Mouse (Mus musculus): ENCODE measurements around the gene Gm9837. TPM values are rescaled to one million over a fixed set of nuclear protein-coding genes. Genes with fewer than 3 reads are reported as not detected.

The Gm9837 gene
- total and polyA plus RNA-seq, 2 experiments from 2014 or later = not detected

- 83% methylated on average over 8 of the region's 8 CpGs for WGBS
- TF ChIP-seq CTCF (IDR thresholded peaks at IDR 0.05) = peak; percentile 33; the same call in 1 of the 2 replicates
- Histone ChIP-seq H3K27me3 (ENCODE audit: insufficient read depth, low read length) (peaks cover 8% of the 10 kb centered on the region; the same call in 1 of the 2 replicates), H3K36me3 (ENCODE audit: insufficient read depth, low read length) (no peaks in the 10 kb centered on the region), H3K4me1 (ENCODE audit: insufficient read depth, low read length) (no peaks in the 10 kb centered on the region), H3K9me3 (ENCODE audit: low read length) (no peaks in the 10 kb centered on the region), H3K27ac (ENCODE audit: low read depth, low read length) (no peak overlapping the region), H3K4me2 (ENCODE audit: low read depth, low read length, poor library complexity, severe bottlenecking) (no peak overlapping the region), H3K9ac (replicated peaks; ENCODE audit: low read length, poor library complexity, severe bottlenecking) (no peak overlapping the region), H3K4me3 (ENCODE audit: low read depth, low read length) (no peak overlapping the region)
- no peak for DNase-seq (ENCODE audit: low spot score)
- no peak for ATAC-seq (ENCODE audit: low FRiP score)
These were observed 31.9 kb upstream of the Gm9837 start for GRCm38 (mm10) chr11:53502039-53502765.

GRCm38 (mm10) chr11:53500569-53500968 is 30.3 kb upstream of the Gm9837 start:
- 13% methylated on average over 11 of the region's 11 CpGs for WGBS
- DNase-seq (ENCODE audit: low spot score) (no peak), ATAC-seq (ENCODE audit: low FRiP score) (no peak)
- H3K4me2 ChIP-seq (ENCODE audit: low read depth, low read length, poor library complexity, severe bottlenecking) = no peak overlapping the region
- H3K4me3 ChIP-seq (ENCODE audit: low read depth, low read length) = no peak overlapping the region
- no peaks in the 10 kb centered on the region for H3K36me3 ChIP-seq (ENCODE audit: insufficient read depth, low read length)
- H3K9ac ChIP-seq (replicated peaks; ENCODE audit: low read length, poor library complexity, severe bottlenecking) = no peak overlapping the region
- H3K9me3 ChIP-seq (ENCODE audit: low read length) = no peaks in the 10 kb centered on the region
- no peak for TF ChIP-seq CTCF (IDR thresholded peaks at IDR 0.05)
- H3K27ac ChIP-seq (ENCODE audit: low read depth, low read length) = no peak overlapping the region
- no peaks in the 10 kb centered on the region for H3K4me1 ChIP-seq (ENCODE audit: insufficient read depth, low read length)
- H3K27me3 ChIP-seq (ENCODE audit: insufficient read depth, low read length) = peaks cover 8% of the 10 kb centered on the region; the same call in 1 of the 2 replicates

DNA sequence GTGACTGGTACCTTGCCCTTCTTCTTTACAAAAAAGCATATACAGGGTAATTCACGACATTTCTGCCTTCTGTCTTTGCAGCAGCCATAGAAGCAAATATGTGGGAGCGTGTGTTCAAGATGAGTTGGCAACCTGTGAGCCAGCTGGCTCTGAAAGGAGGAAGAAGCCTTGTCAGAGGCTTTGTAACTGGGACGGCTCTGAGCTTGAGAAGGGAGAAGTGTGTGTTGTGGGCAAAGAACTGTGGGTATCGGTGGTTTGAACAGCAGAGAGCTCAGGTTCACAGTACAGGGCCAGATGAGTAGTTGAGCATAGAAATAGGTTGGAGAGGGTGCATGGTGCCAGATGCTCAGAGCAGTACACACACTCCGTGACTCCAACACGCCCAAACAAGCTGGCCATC is 26.7 kb upstream of the Gm9837 start:
- ATAC-seq (ENCODE audit: low FRiP score) (no peak), DNase-seq (ENCODE audit: low spot score) (no peak)
- Histone ChIP-seq H3K9me3 (ENCODE audit: low read length) (no peaks in the 10 kb centered on the region), H3K27ac (ENCODE audit: low read depth, low read length) (no peak overlapping the region), H3K9ac (replicated peaks; ENCODE audit: low read length, poor library complexity, severe bottlenecking) (no peak overlapping the region), H3K4me1 (ENCODE audit: insufficient read depth, low read length) (no peaks in the 10 kb centered on the region), H3K36me3 (ENCODE audit: insufficient read depth, low read length) (no peaks in the 10 kb centered on the region), H3K4me3 (ENCODE audit: low read depth, low read length) (no peak overlapping the region), H3K27me3 (ENCODE audit: insufficient read depth, low read length) (peaks cover 8% of the 10 kb centered on the region; the same call in 1 of the 2 replicates), H3K4me2 (ENCODE audit: low read depth, low read length, poor library complexity, severe bottlenecking) (no peak overlapping the region)
- no peak for TF ChIP-seq CTCF (IDR thresholded peaks at IDR 0.05)
- WGBS = 64% methylated on average over 6 of the region's 6 CpGs

- Histone ChIP-seq H3K4me2 (ENCODE audit: low read depth, low read length, poor library complexity, severe bottlenecking) (no peak overlapping the region), H3K27ac (ENCODE audit: low read depth, low read length) (no peak overlapping the region), H3K9me3 (ENCODE audit: low read length) (no peaks in the 10 kb centered on the region), H3K9ac (replicated peaks; ENCODE audit: low read length, poor library complexity, severe bottlenecking) (no peak overlapping the region), H3K36me3 (ENCODE audit: insufficient read depth, low read length) (no peaks in the 10 kb centered on the region), H3K4me3 (ENCODE audit: low read depth, low read length) (no peak overlapping the region), H3K27me3 (ENCODE audit: insufficient read depth, low read length) (peaks cover 5% of the 10 kb centered on the region; the same call in 1 of the 2 replicates), H3K4me1 (ENCODE audit: insufficient read depth, low read length) (no peaks in the 10 kb centered on the region)
- DNase-seq (ENCODE audit: low spot score) (peak; percentile 70), ATAC-seq (ENCODE audit: low FRiP score) (no peak)
- 20% methylated on average over 6 of the region's 6 CpGs for WGBS
- no peak for TF ChIP-seq CTCF (IDR thresholded peaks at IDR 0.05)
These were observed 25.1 kb upstream of the Gm9837 start for GRCm38 (mm10) chr11:53495417-53495816.

- H3K9ac ChIP-seq (replicated peaks; ENCODE audit: low read length, poor library complexity, severe bottlenecking) = no peak overlapping the region
- ATAC-seq (ENCODE audit: low FRiP score) (no peak), DNase-seq (ENCODE audit: low spot score) (no peak)
- no peaks in the 10 kb centered on the region for H3K36me3 ChIP-seq (ENCODE audit: insufficient read depth, low read length)
- H3K27me3 ChIP-seq (ENCODE audit: insufficient read depth, low read length) = no peaks in the 10 kb centered on the region
- no peaks in the 10 kb centered on the region for H3K9me3 ChIP-seq (ENCODE audit: low read length)
- H3K4me3 ChIP-seq (ENCODE audit: low read depth, low read length) = no peak overlapping the region
- WGBS = 46% methylated on average over 3 of the region's 3 CpGs
- H3K4me1 ChIP-seq (ENCODE audit: insufficient read depth, low read length) = no peaks in the 10 kb centered on the region
- no peak overlapping the region for H3K4me2 ChIP-seq (ENCODE audit: low read depth, low read length, poor library complexity, severe bottlenecking)
- no peak for TF ChIP-seq CTCF (IDR thresholded peaks at IDR 0.05)
- no peak overlapping the region for H3K27ac ChIP-seq (ENCODE audit: low read depth, low read length)
These were observed 23.1 kb upstream of the Gm9837 start for GRCm38 (mm10) chr11:53493243-53493955.

DNA sequence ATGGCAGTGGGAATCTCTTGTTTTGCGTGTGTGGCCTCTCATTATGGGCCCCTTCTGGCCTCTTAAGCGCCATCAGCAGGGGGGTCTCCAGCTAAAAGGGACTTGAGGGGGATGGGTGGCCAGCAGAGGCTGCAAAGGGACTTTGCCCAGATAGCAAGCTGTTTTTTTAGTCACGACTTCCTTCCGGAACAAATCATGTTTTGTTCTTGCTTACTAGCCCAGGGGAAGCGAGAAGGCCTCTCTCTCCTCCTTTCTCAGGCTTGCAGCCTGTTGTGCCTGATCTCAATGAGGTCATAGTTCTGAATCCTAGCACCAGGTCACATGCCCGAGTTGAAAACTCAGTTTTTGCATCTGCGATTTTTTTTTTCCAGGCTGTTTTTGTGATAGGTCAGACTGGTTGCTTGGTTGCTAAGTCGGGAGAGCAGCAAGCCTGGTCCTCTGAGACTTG is 21.7 kb upstream of the Gm9837 start:
- no peaks in the 10 kb centered on the region for H3K4me1 ChIP-seq (ENCODE audit: insufficient read depth, low read length)
- peak; percentile 70 for DNase-seq (ENCODE audit: low spot score)
- H3K4me2 ChIP-seq (ENCODE audit: low read depth, low read length, poor library complexity, severe bottlenecking) = no peak overlapping the region
- no peaks in the 10 kb centered on the region for H3K36me3 ChIP-seq (ENCODE audit: insufficient read depth, low read length)
- H3K4me3 ChIP-seq (ENCODE audit: low read depth, low read length) = no peak overlapping the region
- H3K27me3 ChIP-seq (ENCODE audit: insufficient read depth, low read length) = peaks cover 2% of the 10 kb centered on the region; the same call in 1 of the 2 replicates
- 9% methylated on average over 8 of the region's 8 CpGs for whole genome bisulfite sequencing
- no peak; the same call in 1 of the 2 replicates for ATAC-seq (ENCODE audit: low FRiP score)
- H3K9me3 ChIP-seq (ENCODE audit: low read length) = no peaks in the 10 kb centered on the region
- no peak overlapping the region for H3K27ac ChIP-seq (ENCODE audit: low read depth, low read length)
- H3K9ac ChIP-seq (replicated peaks; ENCODE audit: low read length, poor library complexity, severe bottlenecking) = no peak overlapping the region
- no peak for TF ChIP-seq CTCF (IDR thresholded peaks at IDR 0.05)

Measured in midbrain, postnatal 0 days (tissue).